ENCODE assay signal across 8 mouse cellular contexts in the genomic region with DNA sequence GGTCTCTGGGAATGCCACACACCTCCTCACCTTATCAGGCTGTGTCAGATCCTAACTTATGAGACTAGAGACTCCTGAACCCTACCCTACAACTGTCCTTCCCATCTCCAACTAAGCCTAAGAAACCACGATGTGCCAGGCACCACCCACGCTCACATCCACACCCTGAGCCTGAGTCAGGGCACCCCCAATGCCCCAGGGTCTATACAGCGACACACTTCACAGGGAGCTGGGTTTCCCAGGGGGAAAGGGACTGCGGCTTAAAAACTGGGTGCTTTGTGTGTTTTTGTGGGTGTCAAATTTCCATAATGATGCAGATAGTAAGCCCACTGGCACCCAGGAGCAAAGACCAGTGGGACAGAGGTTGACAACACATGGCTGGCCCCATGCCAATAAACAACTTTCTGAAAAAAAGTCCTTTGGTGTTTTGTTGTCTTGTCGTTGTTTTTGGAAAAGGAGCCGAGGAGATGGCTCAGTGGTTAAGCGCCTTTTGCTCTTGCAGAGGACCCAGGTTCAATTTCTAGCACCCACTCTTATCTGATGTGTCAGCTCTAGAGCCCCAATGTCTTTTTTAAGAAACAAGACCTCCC. TPM values are rescaled to one million over a fixed set of nuclear protein-coding genes. Genes with fewer than 3 reads are reported as not detected.
DNase-seq lines count a peak whose midpoint lies in the region; ATAC-seq and TF ChIP-seq lines count a peak whose summit lies in the region.

No protein-coding gene starts in this region.

- no peaks in the 10 kb centered on the region for H3K27me3 ChIP-seq in lung, embryonic 16.5 days (ENCODE audit: control insufficient read depth, insufficient read depth, low read depth, low read length)
- no peaks in the 10 kb centered on the region for H3K27me3 ChIP-seq in embryonic facial prominence, embryonic 14.5 days (replicated peaks; ENCODE audit: control insufficient read depth, insufficient read depth, low read length)
- no peaks in the 10 kb centered on the region for H3K27me3 ChIP-seq in intestine, postnatal 0 days (replicated peaks; ENCODE audit: control insufficient read depth, insufficient read depth, low read length)

- peaks cover under 1% of the 10 kb centered on the region; the same call in 1 of the 2 replicates for H3K36me3 ChIP-seq in lung, embryonic 16.5 days (ENCODE audit: control insufficient read depth, insufficient read depth, low read length)
- peaks cover 9% of the 10 kb centered on the region for H3K36me3 ChIP-seq in embryonic facial prominence, embryonic 14.5 days (ENCODE audit: control insufficient read depth, insufficient read depth, low read length)
- H3K36me3 ChIP-seq in intestine, postnatal 0 days (ENCODE audit: control insufficient read depth, insufficient read depth), result peaks cover 30% of the 10 kb centered on the region

- no peak for TF ChIP-seq CTCF in intestine, postnatal 0 days (IDR thresholded peaks at IDR 0.05; ENCODE audit: low read depth)
- TF ChIP-seq CTCF in olfactory bulb, adult 2 months (IDR thresholded peaks at IDR 0.05; ENCODE audit: insufficient read depth, low read depth, low read length), result no peak

- peak overlapping the region; percentile 66; the same call in 1 of the 2 replicates for H3K9ac ChIP-seq in lung, embryonic 16.5 days (ENCODE audit: low read length)
- no peak overlapping the region for H3K9ac ChIP-seq in embryonic facial prominence, embryonic 14.5 days (ENCODE audit: low read depth, low read length)
- H3K9ac ChIP-seq in intestine, postnatal 0 days (ENCODE audit: low read depth, low read length), result no peak overlapping the region

- DNase-seq in lung, postnatal 25 days (ENCODE audit: low spot score), result no peak
- DNase-seq in embryonic facial prominence, embryonic 14.5 days (ENCODE audit: low spot score), result no peak
- no peak for DNase-seq in ovary, adult 18-20 months (ENCODE audit: low spot score)
- no peak for DNase-seq in testis, postnatal 10 days (ENCODE audit: low spot score)
- no peak for DNase-seq in embryo, embryonic 11 days

- no peak overlapping the region for H3K4me2 ChIP-seq in lung, embryonic 16.5 days (ENCODE audit: low read depth, low read length)
- no peak overlapping the region for H3K4me2 ChIP-seq in embryonic facial prominence, embryonic 14.5 days (ENCODE audit: low read depth, low read length)
- peak overlapping the region; percentile 52 for H3K4me2 ChIP-seq in intestine, postnatal 0 days (replicated peaks; ENCODE audit: low read depth)

- no peak for TF ChIP-seq POLR2A in olfactory bulb, adult 2 months (IDR thresholded peaks at IDR 0.05; ENCODE audit: insufficient read depth, low read depth, low read length)

- H3K4me1 ChIP-seq in lung, embryonic 16.5 days (replicated peaks; ENCODE audit: control insufficient read depth, insufficient read depth, low read length), result peaks cover 74% of the 10 kb centered on the region
- H3K4me1 ChIP-seq in embryonic facial prominence, embryonic 14.5 days (ENCODE audit: control insufficient read depth, insufficient read depth, low read length), result peaks cover 56% of the 10 kb centered on the region
- H3K4me1 ChIP-seq in intestine, postnatal 0 days (replicated peaks; ENCODE audit: control insufficient read depth, insufficient read depth, low read length), result peaks cover 34% of the 10 kb centered on the region
- H3K4me1 ChIP-seq in olfactory bulb, adult 2 months (ENCODE audit: control insufficient read depth, insufficient read depth, low read length), result peaks cover 84% of the 10 kb centered on the region

- no peak for ATAC-seq in lung, embryonic 16.5 days (ENCODE audit: low read depth)
- no peak for ATAC-seq in embryonic facial prominence, embryonic 14.5 days (ENCODE audit: low read depth)
- no peak for ATAC-seq in intestine, postnatal 0 days

- peak overlapping the region; percentile 98 for H3K27ac ChIP-seq in lung, embryonic 16.5 days (ENCODE audit: low read length)
- H3K27ac ChIP-seq in embryonic facial prominence, embryonic 14.5 days (replicated peaks; ENCODE audit: low read depth, low read length), result peak overlapping the region; percentile 90
- H3K27ac ChIP-seq in intestine, postnatal 0 days (ENCODE audit: low read depth, low read length), result peak overlapping the region; percentile 98
- H3K27ac ChIP-seq in olfactory bulb, adult 2 months (ENCODE audit: insufficient read depth, low read depth, low read length), result peak overlapping the region; percentile 99

- WGBS in lung, embryonic 16.5 days, result 57% methylated on average over 7 of the region's 7 CpGs
- WGBS in embryonic facial prominence, embryonic 14.5 days, result 73% methylated on average over 7 of the region's 7 CpGs
- WGBS in intestine, postnatal 0 days, result 55% methylated on average over 7 of the region's 7 CpGs
- WGBS in olfactory bulb, adult 2 months, result 55% methylated on average over 7 of the region's 7 CpGs

- H3K9me3 ChIP-seq in lung, embryonic 16.5 days (ENCODE audit: control insufficient read depth, low read length), result no peaks in the 10 kb centered on the region
- H3K9me3 ChIP-seq in embryonic facial prominence, embryonic 14.5 days (ENCODE audit: control insufficient read depth, low read length), result no peaks in the 10 kb centered on the region
- no peaks in the 10 kb centered on the region for H3K9me3 ChIP-seq in intestine, postnatal 0 days (ENCODE audit: control insufficient read depth)

- no peak overlapping the region for H3K4me3 ChIP-seq in lung, embryonic 16.5 days (ENCODE audit: low read length)
- no peak overlapping the region for H3K4me3 ChIP-seq in embryonic facial prominence, embryonic 14.5 days (ENCODE audit: low read depth, low read length)
- H3K4me3 ChIP-seq in intestine, postnatal 0 days (ENCODE audit: low read depth, low read length), result no peak overlapping the region
- H3K4me3 ChIP-seq in olfactory bulb, adult 2 months (ENCODE audit: insufficient read depth, low read depth, low read length), result no peak overlapping the region

RNA-seq across cellular contexts. Expression of a gene that starts 42.1 kb away (rescaled TPM):
- 40.6 and 48.7 TPM in 2 replicates for polyA plus RNA-seq in lung, embryonic 16.5 days (2015; fragmentation: Nextera tagmentation; extraction: Ambion mirVana)
- 28.6 and 32.7 TPM in 2 replicates for polyA plus RNA-seq in embryonic facial prominence, embryonic 14.5 days (2014; fragmentation: Nextera tagmentation; extraction: Ambion mirVana)
- 43.5 and 57.7 TPM in 2 replicates for polyA plus RNA-seq in intestine, postnatal 0 days (2015; fragmentation: Nextera tagmentation; extraction: Ambion mirVana)
- 440 TPM in 1 of 2 replicates, not detected in the other for polyA plus RNA-seq in olfactory bulb, adult 2 months (2012; ENCODE audit: insufficient read depth, insufficient read length, low replicate concordance, missing spikeins)
